Mouse (Mus musculus) ovary, adult 18-20 months (tissue): Measurements from ENCODE around the gene Prep.
"Not testable (repeated sequence)": the region's sequence is repeated elsewhere in the genome, so short reads cannot be mapped to it uniquely, and the experiment has no call there.

Experiments used
- DNase-seq: peaks from one replicate; pipeline ENCODE4 v3.0.0; 2022; ENCODE audit warnings: low spot score, mixed read lengths

The Prep gene

DNA sequence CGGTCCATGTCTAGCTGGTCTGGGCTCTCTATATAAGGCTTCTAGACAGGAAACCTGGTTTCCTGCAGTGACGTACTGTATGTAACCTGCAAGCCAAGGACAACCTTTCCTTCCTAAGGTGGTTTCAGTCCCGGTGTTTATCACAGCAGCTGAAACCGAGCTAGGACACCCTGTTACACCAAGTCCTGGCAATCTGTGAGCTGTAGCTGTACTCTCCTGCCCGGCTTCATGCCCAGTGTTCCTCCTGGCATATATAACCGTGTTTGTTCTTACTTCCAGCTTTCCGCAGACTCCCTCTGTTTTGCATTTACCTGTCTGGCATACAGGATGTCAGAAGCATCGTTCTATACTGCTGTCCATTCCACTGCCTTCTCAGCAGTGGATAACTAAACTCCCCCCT lies 51.4 kb downstream of the Prep start:
- DNase-seq: no peak

DNA sequence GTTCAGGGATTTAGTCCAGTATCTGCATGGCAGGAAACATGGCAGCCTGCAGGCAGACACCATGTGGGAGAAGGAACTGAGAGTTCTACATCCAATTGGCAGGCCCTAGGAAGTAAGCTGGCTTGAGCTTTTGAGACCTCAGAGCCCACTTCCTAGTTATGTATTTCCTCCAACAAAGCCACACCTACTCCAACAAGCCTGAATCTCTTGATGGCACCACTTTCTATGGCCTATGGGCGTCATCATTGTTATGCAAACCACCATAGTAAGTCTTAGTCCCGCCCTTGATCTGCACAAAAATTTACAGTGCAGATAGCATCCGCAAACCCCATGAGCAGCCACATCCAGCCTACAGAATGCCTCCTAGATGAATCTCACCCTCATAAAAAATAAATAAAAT lies 54.6 kb downstream of the Prep start:
- no peak for DNase-seq

DNA sequence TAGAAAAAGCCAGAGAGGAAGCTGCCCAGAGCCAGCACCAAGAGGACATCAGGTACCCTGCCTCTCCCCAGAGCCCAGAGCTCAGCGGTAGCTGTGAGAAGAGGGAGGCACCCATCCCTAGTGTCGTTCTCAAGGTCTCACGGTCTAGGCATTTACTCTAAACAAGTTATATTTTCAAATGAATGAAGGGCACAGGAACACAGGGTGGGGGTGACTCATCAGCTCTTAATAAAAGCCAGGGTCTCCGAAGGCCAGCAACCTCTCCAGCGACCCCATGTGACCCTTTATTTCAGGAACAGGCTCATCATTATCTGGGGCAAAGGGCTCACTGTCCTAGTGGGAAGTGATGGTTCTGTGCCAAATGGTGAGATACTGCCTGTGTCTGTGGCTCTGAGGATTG lies 55.5 kb downstream of the Prep start:
- peak; percentile 49 for DNase-seq

DNA sequence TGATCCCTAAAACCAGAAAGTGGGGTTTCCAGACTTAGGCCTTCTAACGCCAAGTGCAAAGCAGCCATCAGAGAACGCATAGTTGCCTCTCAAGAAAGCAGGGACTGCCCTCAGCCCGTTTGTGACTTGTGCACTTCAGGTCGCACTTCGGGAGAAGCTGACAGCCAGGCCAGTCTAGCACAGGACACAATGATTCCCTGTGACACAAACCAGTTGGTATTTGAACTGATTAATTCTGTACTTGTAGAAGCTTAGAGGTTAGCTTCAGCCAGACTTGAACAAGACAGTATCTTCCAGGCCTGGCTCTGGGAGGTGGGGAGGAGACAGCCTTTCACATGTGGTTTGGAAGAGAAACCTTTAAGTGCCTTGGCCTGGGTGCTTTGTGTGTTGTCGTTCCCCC lies 56.0 kb downstream of the Prep start:
- DNase-seq: no peak

DNA sequence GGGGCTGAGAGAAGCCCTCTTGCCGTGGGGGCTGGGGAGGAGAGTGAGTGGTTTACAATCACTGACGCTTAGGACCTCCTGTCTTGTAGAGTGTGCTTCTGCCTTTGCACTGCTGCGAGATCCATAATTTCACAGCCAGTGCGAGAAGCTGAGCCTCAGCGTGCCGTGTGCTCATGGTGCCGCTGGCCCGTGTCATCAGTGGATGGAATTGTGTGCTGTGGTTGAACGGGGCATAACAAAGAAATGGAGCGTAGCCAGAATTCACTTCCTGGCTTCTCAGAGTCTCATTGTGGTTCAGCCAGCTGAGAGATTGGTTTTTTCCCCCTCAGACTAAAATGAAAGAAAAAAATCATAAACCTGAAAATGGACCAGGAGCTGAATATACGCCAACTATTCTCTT lies 62.1 kb downstream of the Prep start:
- no peak for DNase-seq

DNA sequence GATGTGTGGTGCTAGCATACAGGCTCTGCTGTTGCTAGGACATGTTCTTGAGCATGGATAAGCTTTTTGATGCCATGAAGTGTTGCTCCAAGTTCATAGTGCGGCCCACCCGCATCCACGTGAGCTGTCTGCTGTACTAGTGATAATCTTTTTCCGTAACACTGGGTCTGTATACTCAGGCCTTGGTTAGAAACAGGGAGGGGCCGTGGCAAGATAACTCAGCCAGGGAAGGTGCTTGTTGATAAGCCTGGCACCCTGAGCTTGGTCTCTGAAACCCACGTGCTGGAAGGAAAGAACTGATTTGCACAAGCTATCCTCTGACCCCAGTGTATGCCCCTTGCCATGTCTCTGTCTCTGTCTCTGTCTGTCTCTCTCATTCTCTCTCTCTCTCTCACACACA lies 63.0 kb downstream of the Prep start:
- DNase-seq: no peak

DNA sequence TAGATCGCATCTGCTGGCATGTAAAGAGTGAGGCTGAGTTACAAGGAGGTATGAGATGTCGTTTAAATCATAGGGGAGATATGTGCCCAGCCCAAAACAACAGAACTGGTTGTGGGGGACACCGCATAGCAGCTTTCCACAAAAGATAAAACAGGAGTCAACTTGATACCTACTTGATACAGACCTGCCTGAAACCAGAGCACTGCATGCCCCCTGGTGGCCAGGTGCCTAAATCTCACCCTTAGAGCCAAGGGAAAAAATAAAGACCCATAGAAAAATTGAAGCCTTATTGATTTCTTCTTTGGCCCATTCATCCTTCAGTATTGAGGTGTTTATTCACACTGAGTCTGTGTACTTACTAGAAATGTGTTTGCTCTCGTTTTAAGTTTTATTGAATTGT lies 65.4 kb downstream of the Prep start:
- no peak for DNase-seq

DNA sequence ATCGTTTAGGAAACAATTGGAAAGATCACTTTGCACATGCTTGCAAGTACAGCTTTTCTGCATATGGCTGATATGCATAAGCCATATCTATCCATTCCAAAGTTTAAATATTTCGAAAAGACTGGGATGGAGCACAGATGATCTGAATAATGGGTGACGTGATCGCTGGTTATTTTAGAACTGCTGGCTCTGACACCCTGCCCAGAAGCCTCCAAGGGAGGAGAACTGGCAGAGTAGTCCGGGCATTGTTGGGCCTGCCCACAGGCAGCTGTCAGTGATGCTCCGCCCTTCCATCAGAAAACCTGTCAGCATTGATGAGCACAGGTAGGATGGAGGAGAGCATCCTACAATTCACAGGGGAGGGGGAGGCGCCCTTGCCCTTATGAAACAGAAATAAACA lies 69.8 kb downstream of the Prep start:
- no peak for DNase-seq

DNA sequence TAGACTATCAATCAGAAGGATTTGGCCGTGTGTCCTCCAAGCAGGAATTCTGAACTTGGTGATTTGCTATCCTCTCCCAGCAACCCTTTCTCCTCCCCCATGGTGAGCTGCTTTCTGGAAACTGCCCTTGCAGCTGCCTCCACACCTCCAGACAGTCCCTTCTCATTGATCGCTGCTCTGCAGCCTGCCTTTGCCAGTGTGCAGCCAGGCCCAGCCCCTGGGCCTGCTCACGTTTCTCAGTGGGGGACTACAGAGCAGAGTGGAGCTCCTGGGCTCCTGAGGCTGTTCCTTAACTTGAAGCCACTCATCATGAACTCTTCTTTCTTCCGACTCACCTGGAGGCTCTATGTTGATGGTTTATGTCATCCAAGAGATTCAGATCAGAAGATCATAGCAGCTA lies 72.9 kb downstream of the Prep start:
- DNase-seq: no peak

DNA sequence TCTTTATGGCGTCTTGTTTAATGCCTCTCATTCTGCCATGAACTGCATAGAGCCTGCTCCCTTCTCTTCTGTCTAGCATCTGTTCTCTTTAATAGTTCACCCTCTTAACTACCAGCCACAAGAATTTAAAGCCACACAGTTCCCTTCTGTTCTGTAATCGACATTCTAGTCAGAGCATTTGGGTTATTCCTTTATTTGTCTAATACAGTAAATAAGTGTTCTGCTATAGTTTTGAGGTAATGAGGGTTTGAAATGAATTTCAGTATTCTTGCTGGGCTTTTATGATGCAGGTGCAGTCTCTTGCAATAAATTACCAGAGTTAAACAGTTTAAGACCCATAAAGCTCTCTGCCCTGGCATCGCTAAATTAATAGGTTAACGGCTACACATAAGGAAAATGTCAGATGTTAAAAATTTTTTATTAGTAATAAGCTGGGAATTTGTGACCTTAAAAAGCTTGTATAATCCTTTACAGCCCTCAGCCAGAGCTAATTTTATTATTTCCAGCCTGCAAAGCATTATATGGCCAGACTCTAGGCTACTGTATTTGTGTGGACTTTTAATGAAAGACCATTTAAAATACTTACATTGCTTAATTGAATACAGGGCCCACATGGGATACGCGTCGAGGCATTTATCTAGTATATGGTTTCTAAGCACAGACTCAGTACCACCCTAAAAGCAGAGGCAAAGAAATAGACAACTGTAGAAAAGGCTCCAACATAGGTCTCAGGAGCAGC lies 73.6 kb downstream of the Prep start:
- no peak for DNase-seq

DNA sequence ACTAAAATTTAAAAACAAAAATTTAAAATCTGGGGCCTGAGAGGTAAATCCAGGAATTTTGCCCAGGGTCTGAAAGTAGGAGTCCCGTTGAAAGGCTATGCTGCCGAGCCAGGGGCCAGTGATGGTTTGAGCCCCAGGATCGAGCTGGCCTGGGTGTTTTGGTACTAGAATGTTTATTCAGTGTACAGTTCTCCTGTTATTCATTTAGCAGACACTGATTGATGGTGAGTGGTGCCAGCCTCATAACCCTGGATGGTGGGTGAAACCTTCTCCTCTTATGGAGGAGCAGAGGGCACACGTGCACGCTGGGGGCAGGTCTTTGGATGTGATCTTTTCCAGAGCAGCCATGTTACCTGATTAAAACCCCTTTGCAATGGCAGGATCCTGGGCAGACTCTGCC lies 75.4 kb downstream of the Prep start:
- DNase-seq: no peak

DNA sequence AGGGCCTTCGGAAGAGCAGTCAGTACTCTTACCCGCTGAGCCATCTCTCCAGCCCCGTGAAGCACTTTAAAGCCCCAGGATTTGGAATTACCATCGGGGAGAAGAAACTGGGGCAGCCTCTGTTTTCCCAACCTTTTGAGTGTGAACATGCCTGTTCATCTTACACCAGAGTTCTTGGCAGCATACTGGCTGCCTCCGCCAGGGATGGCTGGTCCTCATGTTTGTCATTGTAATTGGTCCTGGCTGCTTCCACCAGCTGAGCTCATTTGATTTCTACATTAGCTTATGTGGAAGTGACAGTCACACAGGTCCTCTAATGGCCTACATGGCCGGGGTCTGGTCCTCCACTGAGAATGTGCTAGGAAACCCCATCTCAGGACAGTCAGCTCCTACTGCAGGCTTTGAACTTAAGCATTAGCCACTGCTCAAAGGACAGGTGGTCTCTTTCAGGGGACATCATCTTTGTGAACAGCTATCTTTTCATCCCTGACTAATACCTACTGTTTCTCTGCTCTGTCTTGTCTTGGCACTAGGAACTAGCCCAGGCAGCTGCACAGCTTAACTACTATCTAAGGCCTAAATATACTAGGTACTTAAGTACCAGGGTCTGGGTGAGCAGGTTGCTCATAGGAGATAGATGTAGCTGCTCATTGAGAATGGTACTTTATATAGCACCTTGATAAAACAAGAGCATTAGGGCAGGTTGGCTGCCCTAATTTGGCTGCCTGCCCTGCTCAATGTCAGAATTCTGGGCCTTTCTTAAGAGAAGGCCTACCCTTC lies 77.2 kb downstream of the Prep start:
- no peak for DNase-seq

DNA sequence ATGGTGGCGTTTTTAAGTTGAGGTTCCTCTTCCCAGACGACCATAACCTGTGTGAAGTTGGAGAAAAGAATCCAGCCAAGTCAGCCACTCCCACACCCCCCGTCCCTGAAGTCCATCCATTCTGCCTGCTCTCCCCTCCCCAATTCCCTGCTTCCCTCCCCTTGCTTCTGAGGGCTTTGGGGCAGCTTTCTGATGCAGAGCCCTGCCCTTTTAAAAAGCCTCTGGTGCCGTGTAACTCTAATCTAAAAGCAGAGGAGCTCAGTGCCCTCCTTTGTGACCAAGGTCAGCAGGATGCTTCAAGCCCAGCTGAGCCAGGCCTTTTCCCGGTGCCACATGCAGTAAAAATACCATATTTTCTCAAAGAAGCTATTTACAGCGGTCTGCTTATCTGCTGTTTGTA lies 79.8 kb downstream of the Prep start:
- no peak for DNase-seq

DNA sequence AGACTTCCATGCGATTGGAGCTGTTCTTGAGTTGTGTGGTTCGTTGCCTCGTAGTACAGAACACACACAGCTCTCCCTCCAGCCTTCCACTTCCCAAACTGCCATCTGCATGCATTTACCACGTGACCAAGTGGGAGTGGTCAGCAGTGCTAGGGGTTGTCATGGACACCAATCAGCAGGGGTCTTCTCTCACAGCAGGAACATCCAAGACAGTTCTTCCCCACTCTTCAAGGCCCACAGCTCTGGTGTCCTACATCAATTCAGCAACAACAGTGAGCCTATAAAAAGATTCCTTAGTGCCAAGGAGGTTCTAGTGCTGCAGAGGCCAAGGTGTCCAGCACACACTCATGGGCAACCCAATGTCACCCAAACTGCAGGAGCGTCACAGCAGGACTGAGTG lies 84.1 kb downstream of the Prep start:
- no peak for DNase-seq

DNA sequence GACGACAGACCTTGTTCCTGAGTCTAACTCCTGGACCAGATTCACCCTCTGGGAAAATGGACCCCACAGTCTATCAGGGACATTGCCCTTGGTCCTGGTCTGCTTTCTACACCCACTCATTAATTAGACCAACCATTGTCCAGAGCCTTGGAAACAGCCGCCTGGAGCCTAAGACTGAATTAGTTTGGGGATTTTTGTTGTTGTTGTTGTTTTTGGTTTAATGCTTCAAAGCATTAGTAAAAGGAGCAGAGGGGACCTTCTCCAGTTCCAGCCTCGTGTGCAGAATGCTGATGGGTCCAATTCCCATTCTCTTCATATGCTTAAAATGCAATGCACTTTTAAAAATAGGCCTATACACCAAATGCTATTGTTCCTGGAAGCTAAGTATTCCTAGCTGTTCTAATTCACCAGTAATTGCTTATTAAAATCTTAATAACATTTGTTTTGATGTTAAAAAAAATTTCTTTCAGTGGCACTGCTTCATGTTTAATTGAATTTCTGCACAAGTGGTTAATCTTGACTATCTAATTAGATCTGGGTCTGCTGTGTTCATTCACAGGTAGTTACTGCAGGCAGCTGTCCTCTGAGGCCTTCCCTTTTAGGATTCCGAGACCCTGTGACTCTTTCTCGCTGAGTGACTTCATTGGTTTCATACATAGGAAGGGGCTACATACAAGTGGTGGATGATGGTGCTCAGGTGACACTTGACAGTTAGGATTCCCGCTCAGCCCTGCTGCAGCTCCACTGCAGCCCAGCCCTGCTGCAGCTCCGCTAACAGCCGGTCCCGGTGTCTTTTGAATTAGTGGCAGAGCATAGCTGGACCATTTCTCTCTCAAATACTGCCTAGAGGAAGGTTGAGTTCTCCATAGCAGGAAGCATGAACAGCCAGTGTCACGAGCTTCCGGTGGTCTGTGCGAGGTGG lies 85.0 kb downstream of the Prep start:
- DNase-seq: no peak

DNA sequence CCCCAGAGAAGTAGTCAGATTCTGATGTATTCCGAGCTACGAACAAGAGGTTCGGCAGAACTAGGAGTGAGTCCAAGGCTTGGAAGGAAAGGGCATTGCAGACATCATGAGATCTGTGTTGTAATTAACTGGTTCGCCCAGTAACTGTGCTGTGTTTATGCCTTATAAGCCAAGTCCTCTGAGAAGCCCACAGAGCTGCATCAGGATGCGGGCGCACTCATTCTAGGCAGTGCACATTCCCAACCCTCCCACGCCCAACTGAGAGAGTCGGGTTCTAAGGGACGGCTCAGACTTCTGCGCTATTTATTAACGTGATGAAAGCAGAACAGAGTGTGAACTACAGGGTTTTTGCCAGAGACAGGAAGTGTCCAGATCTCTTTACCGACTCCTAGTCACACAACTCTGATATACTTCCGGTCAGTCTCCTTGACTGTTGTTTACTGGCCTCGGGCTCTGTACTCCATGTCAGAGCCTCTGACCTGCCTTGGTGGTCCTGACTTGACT lies 87.6 kb downstream of the Prep start:
- no peak for DNase-seq

DNA sequence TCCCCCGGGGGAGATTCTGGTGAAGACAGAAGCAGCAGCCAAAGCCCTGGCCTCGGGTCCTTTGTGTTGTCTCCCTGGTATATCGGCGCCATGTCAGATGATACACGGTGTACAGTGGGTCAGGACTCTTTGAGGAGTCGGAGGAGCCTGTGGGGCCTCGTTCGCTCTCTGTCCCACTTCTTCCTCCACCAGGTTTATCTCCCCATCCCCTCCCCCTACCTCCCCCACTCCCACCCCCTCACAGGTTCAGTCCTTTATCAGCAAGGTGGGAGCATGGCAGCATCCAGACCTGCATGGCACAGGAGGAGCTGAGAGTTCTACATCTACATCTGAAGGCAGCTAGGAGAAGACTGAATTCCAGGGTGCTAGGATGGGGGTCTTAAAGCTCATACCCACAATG lies 98.8 kb downstream of the Prep start:
- no peak for DNase-seq

DNA sequence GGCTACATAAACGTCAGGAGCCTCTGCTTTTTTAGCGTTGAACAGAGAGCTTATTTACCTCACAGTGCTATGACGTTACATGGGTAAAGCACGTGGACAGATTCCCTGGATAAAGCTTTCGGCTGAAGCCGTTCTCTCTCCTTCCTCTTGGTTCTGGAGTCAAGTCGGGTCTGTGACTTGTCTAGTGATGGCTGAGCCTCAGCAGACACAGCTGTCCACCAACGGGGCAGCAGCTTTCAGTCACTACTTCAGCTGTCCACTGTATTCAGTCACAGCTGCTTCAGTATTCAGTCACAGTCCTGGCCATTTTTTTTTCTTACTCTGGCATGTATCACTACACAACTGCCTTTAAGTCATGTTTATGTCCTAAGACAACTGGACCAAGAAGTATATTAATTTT lies 106.9 kb downstream of the Prep start:
- no peak for DNase-seq

DNA sequence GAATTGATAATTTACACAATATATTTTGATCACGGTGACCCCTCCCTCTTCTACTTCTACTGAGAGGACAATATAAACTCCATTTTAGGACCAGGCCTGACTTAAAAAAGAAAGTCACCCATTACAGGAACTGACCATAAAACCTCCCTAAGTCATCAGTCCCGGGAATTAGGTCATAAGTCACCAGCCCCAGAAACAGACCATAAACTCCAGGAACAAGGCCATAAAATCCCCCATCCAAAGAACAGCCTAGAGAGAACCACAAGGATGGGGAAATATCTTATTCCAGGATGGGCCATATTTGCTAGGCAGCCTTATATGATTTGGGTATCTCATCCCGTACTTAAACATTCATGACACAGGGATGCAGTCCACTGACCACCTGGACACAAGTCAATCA lies 107.3 kb downstream of the Prep start:
- no peak for DNase-seq

DNA sequence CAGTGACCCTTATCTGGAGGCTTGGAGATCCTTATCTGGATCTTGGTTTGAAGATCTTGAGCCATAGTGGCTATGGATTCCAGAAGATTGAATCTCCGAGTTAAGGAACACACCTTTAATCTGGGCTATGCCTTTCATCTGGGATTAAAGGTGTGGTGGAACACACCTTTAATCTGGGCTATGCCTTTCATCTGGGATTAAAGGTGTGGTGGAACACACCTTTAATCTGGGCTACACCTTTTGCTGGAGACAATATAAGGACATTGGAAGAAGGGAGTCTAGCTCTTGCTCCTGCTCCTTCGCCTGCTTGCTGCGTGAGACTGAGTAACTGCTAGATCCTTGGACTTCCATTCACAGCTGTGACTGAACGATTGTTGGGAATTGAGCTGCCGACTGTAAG lies 110.8 kb downstream of the Prep start, which contains the start of gene Popdc3:
Popdc3 (plus strand) TSS at position 301 of the 400 bp plus-strand sequence.
- not testable (repeated sequence) for DNase-seq

DNA sequence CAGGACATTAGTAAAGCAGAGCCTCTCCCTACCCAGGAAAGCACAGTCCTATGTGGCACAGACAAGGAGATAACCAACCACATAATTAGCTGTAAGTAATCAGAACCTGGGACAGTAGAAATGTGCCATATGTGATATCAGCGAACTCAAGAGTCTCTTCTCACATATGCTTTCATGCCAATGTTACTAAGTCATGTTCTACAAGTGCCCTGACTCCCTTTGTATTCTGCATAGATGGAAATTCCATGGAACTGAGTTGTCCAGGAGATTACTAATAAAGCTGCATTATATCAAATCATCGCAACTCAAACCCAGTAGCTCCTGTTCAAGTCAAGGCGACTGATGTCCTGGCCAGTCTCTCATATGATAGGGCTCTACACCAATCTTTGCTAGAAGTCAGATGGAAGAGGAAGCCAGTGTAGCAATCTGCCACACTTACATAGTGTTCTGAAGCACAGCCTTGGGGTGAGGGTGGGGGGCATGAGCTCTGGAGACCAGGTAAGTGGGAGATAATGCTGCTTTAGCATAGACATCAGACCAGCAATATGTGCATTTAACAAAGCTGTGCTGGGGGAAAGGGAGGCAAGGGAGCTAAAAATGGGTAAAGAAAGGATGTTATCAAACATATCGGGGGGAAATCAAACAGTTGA lies 113.8 kb downstream of the Prep start:
- no peak for DNase-seq

DNA sequence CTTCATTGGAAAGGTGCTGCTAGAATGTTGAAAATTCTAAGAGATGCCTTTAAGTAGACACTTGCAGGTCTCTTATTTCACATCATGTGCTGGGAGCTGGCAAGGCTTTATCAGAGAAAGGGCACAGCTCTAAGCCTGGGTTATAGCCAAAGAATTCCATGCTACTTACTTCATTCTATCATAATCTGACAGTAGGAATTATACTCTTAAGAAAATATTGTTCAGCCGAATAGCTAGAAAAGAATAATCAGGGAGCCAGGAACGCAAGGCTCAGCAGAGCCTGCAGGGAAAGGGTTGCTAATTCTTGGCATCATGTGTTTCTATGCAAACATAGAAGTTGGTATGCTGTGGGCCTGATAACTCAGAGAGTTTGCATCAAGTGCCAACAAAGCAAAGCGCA lies 114.3 kb downstream of the Prep start:
- DNase-seq: no peak
